Mouse (Mus musculus): Measurements from ENCODE around the gene Sh3bp5. TPM values are rescaled to one million over a fixed set of nuclear protein-coding genes. Genes with fewer than 3 reads are reported as not detected.

Gene Sh3bp5
- polyA plus RNA-seq, 1 experiment, result 6.9 TPM

DNA sequence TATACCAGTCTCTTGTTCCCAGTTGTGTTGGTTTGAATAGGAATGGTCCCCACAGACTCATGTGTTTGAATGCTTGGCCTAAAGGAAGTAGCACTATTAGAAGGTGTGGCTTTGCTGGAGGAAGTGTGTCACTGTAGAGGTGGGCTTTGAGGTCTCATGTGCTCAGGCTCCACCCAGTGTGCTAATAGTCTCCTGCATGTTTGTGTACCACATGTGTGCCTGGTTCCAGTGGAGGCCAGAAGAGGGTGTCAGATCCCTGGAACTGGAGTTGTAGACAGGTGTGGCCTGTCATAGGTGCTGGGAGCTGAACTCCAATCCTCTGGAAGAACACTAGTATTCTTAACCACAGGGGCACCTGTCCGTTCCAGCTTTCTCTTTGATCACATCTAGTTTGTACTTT is 108.7 kb downstream of the Sh3bp5 start:
- no peak for TF ChIP-seq CTCF (IDR thresholded peaks at IDR 0.05; ENCODE audit: extremely low read depth, insufficient read length, insufficient replicate concordance, low read depth, low read length)
- TF ChIP-seq POLR2A (IDR thresholded peaks at IDR 0.05; ENCODE audit: low read depth, low read length), result no peak
- whole genome bisulfite sequencing, result 82% methylated on average over 1 of the region's 1 CpGs
- no peaks in the 10 kb centered on the region for H3K27me3 ChIP-seq (ENCODE audit: control insufficient read depth, insufficient read depth, low read length)
- peaks cover 8% of the 10 kb centered on the region; the same call in 1 of the 2 replicates for H3K4me1 ChIP-seq (ENCODE audit: control insufficient read depth, insufficient read depth, insufficient read length, low read length)
- no peak overlapping the region for H3K4me3 ChIP-seq (ENCODE audit: low read depth, low read length)
- H3K36me3 ChIP-seq (ENCODE audit: control insufficient read depth, insufficient read depth, low read length), result no peaks in the 10 kb centered on the region
- H3K27ac ChIP-seq (ENCODE audit: insufficient read depth, low read depth, low read length), result no peak overlapping the region

DNA sequence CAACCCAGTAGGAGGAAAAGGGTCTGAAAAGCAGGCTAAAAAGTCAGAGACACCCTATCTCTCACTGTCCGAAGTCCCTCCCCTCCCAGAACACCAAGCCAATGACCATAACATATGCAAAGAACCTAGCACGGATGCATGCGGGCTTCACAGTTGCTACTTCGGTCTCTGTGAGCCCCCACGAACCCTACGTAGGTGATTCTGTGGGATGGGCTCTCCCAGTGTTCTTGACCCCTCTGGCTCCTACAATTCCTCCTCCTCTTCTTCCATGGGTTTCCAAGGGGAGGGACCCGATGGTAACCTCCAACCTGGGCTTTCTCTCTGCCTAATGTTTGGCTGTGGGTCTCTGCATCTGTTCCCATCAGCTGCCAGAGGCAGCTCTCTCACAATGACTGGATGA is 109.1 kb downstream of the Sh3bp5 start:
- H3K4me3 ChIP-seq (ENCODE audit: low read depth, low read length), result no peak overlapping the region
- 77% methylated on average over 7 of the region's 7 CpGs for WGBS
- TF ChIP-seq POLR2A (IDR thresholded peaks at IDR 0.05; ENCODE audit: low read depth, low read length) (no peak), CTCF (IDR thresholded peaks at IDR 0.05; ENCODE audit: extremely low read depth, insufficient read length, insufficient replicate concordance, low read depth, low read length) (no peak)
- no peaks in the 10 kb centered on the region for H3K27me3 ChIP-seq (ENCODE audit: control insufficient read depth, insufficient read depth, low read length)
- H3K27ac ChIP-seq (ENCODE audit: insufficient read depth, low read depth, low read length), result no peak overlapping the region
- peaks cover 8% of the 10 kb centered on the region; the same call in 1 of the 2 replicates for H3K4me1 ChIP-seq (ENCODE audit: control insufficient read depth, insufficient read depth, insufficient read length, low read length)
- H3K36me3 ChIP-seq (ENCODE audit: control insufficient read depth, insufficient read depth, low read length), result no peaks in the 10 kb centered on the region

DNA sequence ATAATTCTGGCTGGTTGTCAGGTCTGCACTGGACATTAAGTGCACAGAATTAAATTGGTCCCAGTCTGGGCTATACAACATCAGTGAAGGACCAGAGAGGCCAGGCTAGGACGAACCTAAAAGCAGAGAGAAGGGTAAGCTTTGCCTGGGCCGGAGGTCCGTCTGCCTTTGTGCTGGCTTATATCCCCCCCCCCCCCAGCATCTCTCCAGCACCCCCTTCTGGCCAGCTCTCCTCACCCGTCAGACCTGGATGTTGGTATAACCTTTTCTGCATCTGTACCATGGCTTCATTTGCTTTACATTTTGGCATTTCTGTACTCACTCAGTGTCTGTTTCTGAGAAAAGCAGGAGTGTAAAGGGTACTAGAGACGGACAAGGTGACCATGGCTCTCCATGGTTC is 110.3 kb downstream of the Sh3bp5 start:
- Histone ChIP-seq H3K4me1 (ENCODE audit: control insufficient read depth, insufficient read depth, insufficient read length, low read length) (peaks cover 5% of the 10 kb centered on the region; the same call in 1 of the 2 replicates), H3K36me3 (ENCODE audit: control insufficient read depth, insufficient read depth, low read length) (no peaks in the 10 kb centered on the region), H3K27ac (ENCODE audit: insufficient read depth, low read depth, low read length) (no peak overlapping the region), H3K4me3 (ENCODE audit: low read depth, low read length) (no peak overlapping the region), H3K27me3 (ENCODE audit: control insufficient read depth, insufficient read depth, low read length) (no peaks in the 10 kb centered on the region)
- peak; percentile 25; the same call in 1 of the 2 replicates for TF ChIP-seq CTCF (IDR thresholded peaks at IDR 0.05; ENCODE audit: extremely low read depth, insufficient read length, insufficient replicate concordance, low read depth, low read length)
- TF ChIP-seq POLR2A (IDR thresholded peaks at IDR 0.05; ENCODE audit: low read depth, low read length), result no peak
- 46% methylated on average over 5 of the region's 5 CpGs for WGBS

DNA sequence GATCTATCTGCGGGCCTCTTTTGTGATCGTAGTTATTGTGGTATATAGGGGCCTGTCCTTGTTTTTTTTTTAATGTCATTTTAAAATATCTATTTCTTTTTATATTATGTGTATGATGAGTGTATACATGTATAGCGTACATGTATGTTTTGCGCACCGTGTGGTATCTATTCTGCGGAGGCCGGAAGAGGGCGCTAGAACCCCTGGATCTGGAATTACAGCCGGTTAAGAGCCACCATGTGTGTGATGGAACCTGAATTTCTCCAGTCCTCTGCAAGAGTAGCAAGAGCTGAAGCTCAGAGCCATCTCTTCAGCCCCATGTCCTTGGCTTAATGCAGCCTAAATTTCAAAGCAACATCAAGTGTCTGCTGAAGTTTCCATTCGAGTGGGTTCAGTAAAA is 111.0 kb downstream of the Sh3bp5 start:
- 81% methylated on average over 10 of the region's 10 CpGs for WGBS
- no peaks in the 10 kb centered on the region for H3K27me3 ChIP-seq (ENCODE audit: control insufficient read depth, insufficient read depth, low read length)
- TF ChIP-seq CTCF (IDR thresholded peaks at IDR 0.05; ENCODE audit: extremely low read depth, insufficient read length, insufficient replicate concordance, low read depth, low read length) (peak; percentile 37; the same call in 1 of the 2 replicates), POLR2A (IDR thresholded peaks at IDR 0.05; ENCODE audit: low read depth, low read length) (no peak)
- no peak overlapping the region for H3K27ac ChIP-seq (ENCODE audit: insufficient read depth, low read depth, low read length)
- peaks cover 5% of the 10 kb centered on the region; the same call in 1 of the 2 replicates for H3K4me1 ChIP-seq (ENCODE audit: control insufficient read depth, insufficient read depth, insufficient read length, low read length)
- no peak overlapping the region for H3K4me3 ChIP-seq (ENCODE audit: low read depth, low read length)
- no peaks in the 10 kb centered on the region for H3K36me3 ChIP-seq (ENCODE audit: control insufficient read depth, insufficient read depth, low read length)

DNA sequence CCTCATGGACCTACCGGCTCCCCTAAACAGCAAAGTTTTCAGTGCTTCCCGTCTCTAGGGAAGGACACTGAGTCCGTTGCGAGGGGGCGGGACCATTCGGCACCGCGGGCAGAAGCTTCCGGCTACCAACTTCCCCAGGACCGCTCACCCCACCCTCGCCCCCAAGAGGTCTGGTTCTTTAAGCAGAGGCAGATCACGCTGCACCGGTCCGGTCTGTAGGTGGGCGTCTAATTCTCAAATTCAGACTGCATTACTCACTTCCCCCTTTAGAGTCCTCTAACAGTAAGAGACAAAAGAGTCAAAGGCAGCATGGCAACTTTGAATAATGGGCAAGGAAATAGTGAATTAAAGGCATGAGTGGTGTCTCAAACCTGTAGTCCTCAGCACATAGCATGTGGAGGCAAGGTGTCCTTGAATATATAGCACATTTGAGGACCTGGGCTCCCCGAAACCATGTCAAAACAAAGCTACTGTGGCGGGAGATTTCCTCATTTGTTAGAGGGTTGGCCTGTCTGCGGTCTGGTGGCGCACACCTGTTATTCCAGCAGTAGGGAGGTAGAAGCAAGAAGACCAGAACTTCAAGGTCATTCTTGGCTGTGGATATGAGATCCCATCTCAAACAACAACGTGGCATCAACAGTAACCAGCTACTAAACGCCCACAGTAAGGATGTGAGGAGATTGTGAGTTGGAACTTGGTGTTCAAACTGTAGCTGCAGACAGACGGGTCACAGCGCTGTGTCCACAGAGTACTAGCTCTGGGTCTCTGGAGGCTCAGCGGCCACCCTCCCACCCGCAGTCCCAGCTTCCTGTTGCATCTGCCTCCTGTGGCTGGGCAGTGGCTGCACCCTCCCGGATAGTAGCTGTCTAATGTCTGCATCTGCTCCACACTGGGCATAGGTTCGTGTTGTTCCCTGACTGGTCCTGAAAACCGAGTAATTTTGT is 111.8 kb downstream of the Sh3bp5 start, which contains the start of gene Dnah1:
Gene Dnah1, minus strand, starts transcription at position 48 of the 944 bp plus-strand sequence.
- Histone ChIP-seq H3K4me1 (ENCODE audit: control insufficient read depth, insufficient read depth, insufficient read length, low read length) (peaks cover 5% of the 10 kb centered on the region; the same call in 1 of the 2 replicates), H3K27me3 (ENCODE audit: control insufficient read depth, insufficient read depth, low read length) (no peaks in the 10 kb centered on the region), H3K27ac (ENCODE audit: insufficient read depth, low read depth, low read length) (no peak within 1 kb of the TSS), H3K36me3 (ENCODE audit: control insufficient read depth, insufficient read depth, low read length) (no peaks in the 10 kb centered on the region), H3K4me3 (ENCODE audit: low read depth, low read length) (peak within 1 kb of the TSS; percentile 41)
- TF ChIP-seq CTCF (IDR thresholded peaks at IDR 0.05; ENCODE audit: extremely low read depth, insufficient read length, insufficient replicate concordance, low read depth, low read length) (no peak), POLR2A (IDR thresholded peaks at IDR 0.05; ENCODE audit: low read depth, low read length) (no peak)
- 30% methylated on average over 28 of the region's 28 CpGs for WGBS

DNA sequence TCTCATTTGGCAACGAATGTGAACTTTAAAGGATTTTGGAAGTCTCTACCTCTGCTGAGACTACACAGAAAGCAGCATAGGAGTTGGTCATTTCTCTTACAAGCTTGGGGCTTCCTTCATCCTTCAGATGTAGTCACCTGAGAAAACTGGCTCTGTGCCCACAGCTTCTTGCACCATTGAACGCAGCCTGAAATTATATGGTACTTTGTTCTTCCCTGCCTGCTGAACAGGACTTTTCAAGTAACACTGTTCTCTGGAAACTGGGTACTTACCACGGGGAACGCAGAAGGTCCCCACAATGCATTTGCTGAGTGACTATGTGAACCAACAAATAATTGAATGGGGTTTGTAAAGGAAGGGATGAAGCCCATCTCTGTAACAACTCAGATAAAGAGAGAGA is 112.7 kb downstream of the Sh3bp5 start:
- H3K4me3 ChIP-seq (ENCODE audit: low read depth, low read length), result no peak overlapping the region
- WGBS, result 45% methylated on average over 4 of the region's 4 CpGs

DNA sequence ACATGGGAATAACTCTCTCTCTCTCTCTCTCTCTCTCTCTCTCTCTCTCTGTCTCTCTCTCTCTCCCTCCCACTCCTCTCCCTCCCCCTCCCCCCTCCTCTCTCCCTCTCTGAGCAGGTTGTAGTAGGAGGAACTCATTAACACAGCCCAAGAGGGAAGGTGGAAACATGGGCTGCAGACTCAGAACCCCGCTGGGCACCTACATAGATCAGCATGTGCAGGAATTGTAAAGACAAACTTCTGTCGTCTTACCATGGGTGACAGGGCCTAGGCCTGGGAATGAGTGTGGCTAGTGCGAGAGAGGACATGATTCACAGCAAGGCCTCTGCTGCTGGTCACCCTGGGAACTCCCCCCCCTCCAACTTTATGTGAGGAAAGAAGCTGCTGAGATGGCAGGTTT is 113.7 kb downstream of the Sh3bp5 start:
- Histone ChIP-seq H3K27me3 (ENCODE audit: control insufficient read depth, insufficient read depth, low read length) (no peaks in the 10 kb centered on the region), H3K27ac (ENCODE audit: insufficient read depth, low read depth, low read length) (no peak overlapping the region), H3K36me3 (ENCODE audit: control insufficient read depth, insufficient read depth, low read length) (no peaks in the 10 kb centered on the region), H3K4me3 (ENCODE audit: low read depth, low read length) (no peak overlapping the region), H3K4me1 (ENCODE audit: control insufficient read depth, insufficient read depth, insufficient read length, low read length) (peaks cover 5% of the 10 kb centered on the region; the same call in 1 of the 2 replicates)
- no peak for TF ChIP-seq CTCF (IDR thresholded peaks at IDR 0.05; ENCODE audit: extremely low read depth, insufficient read length, insufficient replicate concordance, low read depth, low read length)
- TF ChIP-seq POLR2A (IDR thresholded peaks at IDR 0.05; ENCODE audit: low read depth, low read length), result no peak
- 84% methylated on average over 3 of the region's 3 CpGs for WGBS

More for the DNA sequence above, 112.7 kb downstream of the Sh3bp5 start:
- H3K36me3 ChIP-seq (ENCODE audit: control insufficient read depth, insufficient read depth, low read length), result no peaks in the 10 kb centered on the region
- H3K27me3 ChIP-seq (ENCODE audit: control insufficient read depth, insufficient read depth, low read length), result no peaks in the 10 kb centered on the region
- peaks cover 5% of the 10 kb centered on the region; the same call in 1 of the 2 replicates for H3K4me1 ChIP-seq (ENCODE audit: control insufficient read depth, insufficient read depth, insufficient read length, low read length)
- TF ChIP-seq POLR2A (IDR thresholded peaks at IDR 0.05; ENCODE audit: low read depth, low read length) (no peak), CTCF (IDR thresholded peaks at IDR 0.05; ENCODE audit: extremely low read depth, insufficient read length, insufficient replicate concordance, low read depth, low read length) (no peak)
- H3K27ac ChIP-seq (ENCODE audit: insufficient read depth, low read depth, low read length), result no peak overlapping the region

Data from small intestine, adult 2 months (tissue).